Mouse (Mus musculus) E14TG2a.4 (cell line): Measurements from ENCODE around the gene Otogl.

Source experiments
- CTCF ChIP-seq: conservative IDR thresholded peaks from 2 replicates; pipeline ENCODE4 v1.5.1; 2014; ENCODE audit warnings: low read length
- NANOG ChIP-seq: IDR thresholded peaks from 2 replicates; pipeline ENCODE4 v1.6.1; 2014; ENCODE audit warnings: borderline replicate concordance, low read length, mixed read lengths
- POU5F1 ChIP-seq: IDR thresholded peaks from 2 replicates; pipeline ENCODE4 v1.6.1; 2014; ENCODE audit warnings: low read length, borderline replicate concordance

- TF ChIP-seq CTCF (no peak), POU5F1 (no peak), NANOG (no peak)
Measured at GRCm38 (mm10) chr10:107894663-107895581, 17.0 kb downstream of the Otogl start.
